Mouse (Mus musculus) heart, adult 11 months (tissue): ENCODE measurements at regions not wholly inside any gene's neighbourhood (a gene's known extent, or its start where the extent isn't known, plus 50 kb on each side); places are given as distances from the start of the nearest gene placed in this dataset.

Experiments
- DNase-seq: peaks from one replicate; pipeline ENCODE4 v3.0.0; 2022

GRCm38 (mm10) chr3:17772886-17773285, 175.3 kb upstream of the Cypt12 start:
- no peak for DNase-seq

- no peak for DNase-seq
These were observed 169.1 kb upstream of the Cypt12 start for GRCm38 (mm10) chr3:17779152-17779551.

- no peak for DNase-seq
These were observed 164.1 kb upstream of the Cypt12 start for GRCm38 (mm10) chr3:17784076-17784475.

GRCm38 (mm10) chr3:17784587-17784986, 163.6 kb upstream of the Cypt12 start:
- no peak for DNase-seq

GRCm38 (mm10) chr3:17785106-17786022, 162.8 kb upstream of the Cypt12 start:
- no peak for DNase-seq

- no peak for DNase-seq
These were observed 162.0 kb upstream of the Cypt12 start for GRCm38 (mm10) chr3:17786023-17786720.

GRCm38 (mm10) chr3:17786721-17787442, 161.3 kb upstream of the Cypt12 start:
- no peak for DNase-seq

GRCm38 (mm10) chr3:17787443-17788333, 160.5 kb upstream of the Cypt12 start:
- no peak for DNase-seq

GRCm38 (mm10) chr3:17788334-17788720, 159.9 kb upstream of the Cypt12 start:
- no peak for DNase-seq

- DNase-seq: no peak
These were observed 159.4 kb upstream of the Cypt12 start for GRCm38 (mm10) chr3:17788778-17789299.

GRCm38 (mm10) chr3:17789454-17790196, 158.6 kb upstream of the Cypt12 start:
- no peak for DNase-seq

GRCm38 (mm10) chr3:17790331-17790730, 157.9 kb upstream of the Cypt12 start:
- no peak for DNase-seq

GRCm38 (mm10) chr3:17790816-17791215, 157.4 kb upstream of the Cypt12 start:
- DNase-seq: no peak

GRCm38 (mm10) chr3:17791381-17792320, 156.6 kb upstream of the Cypt12 start:
- DNase-seq: no peak

GRCm38 (mm10) chr3:17792537-17793039, 155.6 kb upstream of the Cypt12 start:
- no peak for DNase-seq

- DNase-seq: no peak
These were observed 154.5 kb upstream of the Cypt12 start for GRCm38 (mm10) chr3:17793646-17794250.

- DNase-seq: no peak
These were observed 153.8 kb upstream of the Cypt12 start for GRCm38 (mm10) chr3:17794251-17795061.
